Mouse (Mus musculus): ENCODE data around the gene Mcfd2. TPM values are rescaled to one million over a fixed set of nuclear protein-coding genes. Genes with fewer than 3 reads are reported as not detected.

The Mcfd2 gene
- total and polyA plus RNA-seq, 3 experiments: 24.7 to 41.9 (median 39.1) TPM

DNA sequence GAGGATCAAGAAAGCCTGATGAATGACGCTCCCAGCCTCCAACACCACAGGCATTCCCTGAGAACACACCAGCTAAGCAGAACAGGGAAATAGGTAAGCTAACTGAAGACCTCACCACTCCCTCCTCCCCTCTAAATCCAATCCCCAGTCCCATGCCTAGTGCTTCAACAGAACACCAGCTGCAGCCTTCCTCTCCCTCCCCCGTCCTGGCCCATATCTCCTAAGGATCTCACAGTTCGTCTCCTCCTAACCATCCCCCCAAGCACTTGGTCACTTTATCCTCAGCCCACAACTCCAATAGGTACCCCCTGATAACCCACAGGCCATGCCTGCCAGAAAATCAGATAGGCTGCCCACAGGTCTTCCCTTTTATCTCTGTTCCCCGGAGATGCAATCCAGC is 37.9 kb downstream of the Mcfd2 start:
- H3K27ac ChIP-seq (ENCODE audit: insufficient read depth, low read depth): no peak overlapping the region
- H3K79me2 ChIP-seq (replicated peaks; ENCODE audit: control insufficient read depth, extremely low read depth, insufficient read depth, poor library complexity, severe bottlenecking): no peaks in the 10 kb centered on the region
- dilution Hi-C loops (cut with MboI; ENCODE audit: extremely low pct_ligation_motif_present, extremely low pct_unique_long_range_greater_than_20kb, low sequenced_read_pairs): no loop called here
- no peaks in the 10 kb centered on the region for H3K36me3 ChIP-seq (replicated peaks in 1 of 2; ENCODE audit: control insufficient read depth in 1 of 2, insufficient read depth in 1 of 2, low read length in 1 of 2)
- DNase-seq (ENCODE audit: extremely low read depth): no peak
- in situ Hi-C loops (cut with MboI; ENCODE audit: low pct_ligation_motif_present, low pct_unique_long_range_greater_than_20kb, low sequenced_read_pairs): loop anchor here (25.0 kb wide), 1 partner anchor 716 kb away; the partner anchor contains the start of gene Gm10309
- no peak overlapping the region for H3K4me3 ChIP-seq (replicated peaks in 1 of 3; ENCODE audit: low read depth in 2 of 3, low read length in 2 of 3, poor library complexity in 1 of 3)
- TF ChIP-seq CHD1 (IDR thresholded peaks at IDR 0.05; ENCODE audit: low read depth, low read length): no peak
- H3K4me1 ChIP-seq (ENCODE audit: control insufficient read depth in 1 of 2, insufficient read depth in 2 of 2): no peaks in the 10 kb centered on the region
- no peak overlapping the region for H3K4me2 ChIP-seq (ENCODE audit: insufficient read depth, low read depth, poor library complexity, severe bottlenecking)
- no peak overlapping the region for H3K9ac ChIP-seq (ENCODE audit: insufficient read depth, low read depth)
- H3K27me3 ChIP-seq (replicated peaks): peaks cover 1% of the 10 kb centered on the region
- peaks cover 4% of the 10 kb centered on the region for H3K9me3 ChIP-seq (replicated peaks; ENCODE audit: low read length)

DNA sequence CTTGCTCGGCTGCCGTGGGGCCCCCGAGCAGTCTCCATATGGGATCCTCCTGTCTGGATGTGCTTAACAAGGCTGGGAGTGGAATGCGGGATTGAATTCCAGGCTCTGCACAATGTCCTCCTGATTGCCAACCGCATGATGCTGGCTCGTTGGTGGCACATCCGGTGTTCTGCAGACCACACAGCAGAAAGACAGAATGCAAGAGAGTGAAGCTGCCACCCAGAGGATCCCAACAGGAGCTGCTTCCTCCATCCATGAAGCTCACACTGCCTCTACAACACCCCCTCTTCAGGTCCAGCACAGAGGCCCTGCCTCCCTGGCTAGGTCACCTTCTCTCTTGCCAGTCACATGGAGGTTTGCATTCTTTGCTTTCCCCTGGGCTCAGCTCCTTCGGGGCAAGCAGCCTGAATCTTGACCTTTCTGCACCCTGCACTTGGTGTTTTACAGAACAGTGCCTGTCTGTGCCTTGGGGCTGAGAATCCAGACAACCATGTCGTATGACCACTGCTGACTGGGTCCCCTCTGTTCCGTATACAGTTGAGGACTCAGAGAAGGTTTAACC is 39.6 kb downstream of the Mcfd2 start:
- no peaks in the 10 kb centered on the region for H3K79me2 ChIP-seq (replicated peaks; ENCODE audit: control insufficient read depth, extremely low read depth, insufficient read depth, poor library complexity, severe bottlenecking)
- DNase-seq (ENCODE audit: extremely low read depth): no peak
- in situ Hi-C loops (cut with MboI; ENCODE audit: low pct_ligation_motif_present, low pct_unique_long_range_greater_than_20kb, low sequenced_read_pairs) (loop anchor here (25.0 kb wide), 1 partner anchor 714 kb away; the partner anchor contains the start of gene Gm10309), dilution Hi-C loops (cut with MboI; ENCODE audit: extremely low pct_ligation_motif_present, extremely low pct_unique_long_range_greater_than_20kb, low sequenced_read_pairs) (no loop called here)
- H3K9ac ChIP-seq (ENCODE audit: insufficient read depth, low read depth): no peak overlapping the region
- H3K27ac ChIP-seq (ENCODE audit: insufficient read depth, low read depth): no peak overlapping the region
- H3K27me3 ChIP-seq (replicated peaks): peaks cover 1% of the 10 kb centered on the region
- TF ChIP-seq RCOR1 (conservative IDR thresholded peaks at IDR 0.05; ENCODE audit: low read depth, low read length): no peak
- TF ChIP-seq RAD21 (IDR thresholded peaks at IDR 0.05; ENCODE audit: low read depth, low read length): peak; percentile 7
- peak in 1 of 2 experiments; percentile 8; a peak in 1 of 4 replicates for TF ChIP-seq CTCF (conservative IDR thresholded peaks at IDR 0.05 in 1 of 2, IDR thresholded peaks at IDR 0.05 in 1 of 2; ENCODE audit: low read depth in 2 of 2, low read length in 2 of 2)
- peaks cover 7% of the 10 kb centered on the region for H3K9me3 ChIP-seq (replicated peaks; ENCODE audit: low read length)
- H3K4me1 ChIP-seq (ENCODE audit: control insufficient read depth in 1 of 2, insufficient read depth in 2 of 2): no peaks in the 10 kb centered on the region
- no peak overlapping the region for H3K4me3 ChIP-seq (replicated peaks in 1 of 3; ENCODE audit: low read depth in 2 of 3, low read length in 2 of 3, poor library complexity in 1 of 3)
- no peaks in the 10 kb centered on the region for H3K36me3 ChIP-seq (replicated peaks in 1 of 2; ENCODE audit: control insufficient read depth in 1 of 2, insufficient read depth in 1 of 2, low read length in 1 of 2)
- H3K4me2 ChIP-seq (ENCODE audit: insufficient read depth, low read depth, poor library complexity, severe bottlenecking): no peak overlapping the region

DNA sequence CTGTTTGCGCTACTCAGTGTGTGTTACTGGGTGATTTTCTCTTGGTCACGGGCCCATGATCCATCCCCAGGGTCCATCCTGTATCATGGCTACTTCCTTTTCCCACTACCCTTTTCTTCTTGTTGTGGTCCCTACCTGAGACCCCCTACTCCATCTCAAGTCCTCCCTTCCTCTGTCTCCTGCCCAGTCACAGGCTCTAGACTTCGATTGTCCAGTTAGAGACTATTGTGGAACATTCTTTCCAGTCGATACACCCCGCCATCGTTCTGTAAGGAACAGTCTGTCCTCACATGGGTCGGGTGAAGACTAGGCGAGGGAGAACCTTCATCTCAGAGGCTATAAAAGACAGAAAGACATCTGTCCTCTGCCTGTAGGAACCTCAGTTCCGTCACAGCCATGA is 40.4 kb downstream of the Mcfd2 start:
- H3K36me3 ChIP-seq (replicated peaks in 1 of 2; ENCODE audit: control insufficient read depth in 1 of 2, insufficient read depth in 1 of 2, low read length in 1 of 2): no peaks in the 10 kb centered on the region
- no peak overlapping the region for H3K27ac ChIP-seq (ENCODE audit: insufficient read depth, low read depth)
- in situ Hi-C loops (cut with MboI; ENCODE audit: low pct_ligation_motif_present, low pct_unique_long_range_greater_than_20kb, low sequenced_read_pairs) (loop anchor here (25.0 kb wide), 1 partner anchor 713 kb away; the partner anchor contains the start of gene Gm10309), dilution Hi-C loops (cut with MboI; ENCODE audit: extremely low pct_ligation_motif_present, extremely low pct_unique_long_range_greater_than_20kb, low sequenced_read_pairs) (no loop called here)
- no peak for TF ChIP-seq ZKSCAN1 (IDR thresholded peaks at IDR 0.05; ENCODE audit: borderline replicate concordance, low read depth, low read length)
- H3K9me3 ChIP-seq (replicated peaks; ENCODE audit: low read length): peaks cover 7% of the 10 kb centered on the region
- H3K4me2 ChIP-seq (ENCODE audit: insufficient read depth, low read depth, poor library complexity, severe bottlenecking): no peak overlapping the region
- H3K4me3 ChIP-seq (replicated peaks in 1 of 3; ENCODE audit: low read depth in 2 of 3, low read length in 2 of 3, poor library complexity in 1 of 3): no peak overlapping the region
- DNase-seq (ENCODE audit: extremely low read depth): no peak
- no peaks in the 10 kb centered on the region for H3K27me3 ChIP-seq (replicated peaks)
- no peak overlapping the region for H3K9ac ChIP-seq (ENCODE audit: insufficient read depth, low read depth)
- H3K79me2 ChIP-seq (replicated peaks; ENCODE audit: control insufficient read depth, extremely low read depth, insufficient read depth, poor library complexity, severe bottlenecking): no peaks in the 10 kb centered on the region
- no peaks in the 10 kb centered on the region for H3K4me1 ChIP-seq (ENCODE audit: control insufficient read depth in 1 of 2, insufficient read depth in 2 of 2)

DNA sequence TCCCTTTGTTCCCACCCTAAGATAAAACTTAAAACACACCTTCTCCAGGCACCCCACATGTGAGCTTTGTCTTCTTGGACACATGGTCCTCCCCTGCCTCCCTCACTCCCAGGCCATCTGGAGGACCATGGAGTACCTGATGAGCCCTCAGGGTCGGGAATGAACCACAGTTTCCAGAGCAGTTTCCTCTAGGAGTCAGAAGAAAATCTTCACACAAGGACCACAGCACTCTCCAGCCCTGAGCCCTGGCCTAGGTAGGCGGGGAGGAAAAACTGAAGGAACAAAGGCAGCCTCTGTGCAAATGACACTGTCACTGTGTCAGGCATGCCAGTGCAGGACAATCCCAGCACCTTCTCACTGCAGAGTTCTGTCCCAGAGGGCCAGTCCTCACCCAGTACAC is 41.3 kb downstream of the Mcfd2 start:
- no peak for DNase-seq (ENCODE audit: extremely low read depth)
- H3K27me3 ChIP-seq (replicated peaks): peaks cover under 1% of the 10 kb centered on the region

More for the DNA sequence above, 41.3 kb downstream of the Mcfd2 start:
- H3K79me2 ChIP-seq (replicated peaks; ENCODE audit: control insufficient read depth, extremely low read depth, insufficient read depth, poor library complexity, severe bottlenecking): no peaks in the 10 kb centered on the region
- H3K4me1 ChIP-seq (ENCODE audit: control insufficient read depth in 1 of 2, insufficient read depth in 2 of 2): no peaks in the 10 kb centered on the region
- in situ Hi-C loops (cut with MboI; ENCODE audit: low pct_ligation_motif_present, low pct_unique_long_range_greater_than_20kb, low sequenced_read_pairs): no loop called here
- no peak overlapping the region for H3K9ac ChIP-seq (ENCODE audit: insufficient read depth, low read depth)
- no peak overlapping the region for H3K4me2 ChIP-seq (ENCODE audit: insufficient read depth, low read depth, poor library complexity, severe bottlenecking)
- peaks cover 7% of the 10 kb centered on the region for H3K9me3 ChIP-seq (replicated peaks; ENCODE audit: low read length)
- H3K27ac ChIP-seq (ENCODE audit: insufficient read depth, low read depth): no peak overlapping the region
- TF ChIP-seq JUND (conservative IDR thresholded peaks at IDR 0.05; ENCODE audit: low read depth, low read length) (no peak), BHLHE40 (IDR thresholded peaks at IDR 0.05; ENCODE audit: low read depth, low read length) (no peak), IRF4 (IDR thresholded peaks at IDR 0.05; ENCODE audit: low read depth, low read length) (no peak), MEF2A (IDR thresholded peaks at IDR 0.05; ENCODE audit: borderline replicate concordance, low read depth, low read length) (no peak)
- dilution Hi-C loops (cut with MboI; ENCODE audit: extremely low pct_ligation_motif_present, extremely low pct_unique_long_range_greater_than_20kb, low sequenced_read_pairs): no loop called here
- no peak overlapping the region for H3K4me3 ChIP-seq (replicated peaks in 1 of 3; ENCODE audit: low read depth in 2 of 3, low read length in 2 of 3, poor library complexity in 1 of 3)
- no peaks in the 10 kb centered on the region for H3K36me3 ChIP-seq (replicated peaks in 1 of 2; ENCODE audit: control insufficient read depth in 1 of 2, insufficient read depth in 1 of 2, low read length in 1 of 2)
